Mouse (Mus musculus): ENCODE measurements around the gene Usp5. TPM values are rescaled to one million over a fixed set of nuclear protein-coding genes. Genes with fewer than 3 reads are reported as not detected.
A peak's percentile ranks its signal among the peaks of the same experiment; 100 is the strongest.
"Not testable (repeated sequence)": the region's sequence is repeated elsewhere in the genome, so short reads cannot be mapped to it uniquely, and the experiment has no call there.

The Usp5 gene
- polyA plus RNA-seq, 1 experiment from 2014 or later, result 143 TPM

- DNase-seq (ENCODE audit: low spot score, missing footprints), result no peak
- Histone ChIP-seq H3K4me2 (no peak overlapping the region), H3K4me3 (ENCODE audit: low read depth, low read length) (no peak overlapping the region), H3K4me1 (ENCODE audit: control insufficient read depth, insufficient read depth, low read length) (peaks cover 10% of the 10 kb centered on the region), H3K27me3 (ENCODE audit: control insufficient read depth, insufficient read depth, low read length) (no peaks in the 10 kb centered on the region), H3K9ac (ENCODE audit: low read length) (no peak overlapping the region), H3K9me3 (ENCODE audit: control insufficient read depth, low read length) (no peaks in the 10 kb centered on the region), H3K36me3 (ENCODE audit: control insufficient read depth, insufficient read depth, low read length) (no peaks in the 10 kb centered on the region), H3K27ac (ENCODE audit: low read depth, low read length) (no peak overlapping the region)
- no peak for ATAC-seq (ENCODE audit: low FRiP score)
- 92% methylated on average over 3 of the region's 3 CpGs for WGBS
Observed at GRCm38 (mm10) chr6:124804341-124804740, 24.9 kb downstream of the Usp5 start.

- not testable (repeated sequence) for H3K4me3 ChIP-seq (ENCODE audit: low read depth, low read length); ATAC-seq (ENCODE audit: low FRiP score); H3K9ac ChIP-seq (ENCODE audit: low read length); H3K4me2 ChIP-seq; H3K27me3 ChIP-seq (ENCODE audit: control insufficient read depth, insufficient read depth, low read length); H3K9me3 ChIP-seq (ENCODE audit: control insufficient read depth, low read length); H3K36me3 ChIP-seq (ENCODE audit: control insufficient read depth, insufficient read depth, low read length); H3K27ac ChIP-seq (ENCODE audit: low read depth, low read length); H3K4me1 ChIP-seq (ENCODE audit: control insufficient read depth, insufficient read depth, low read length)
- peak; percentile 75 for DNase-seq (ENCODE audit: low spot score, missing footprints)
- 95% methylated on average over 4 of the region's 4 CpGs for WGBS
Observed at GRCm38 (mm10) chr6:124803691-124804090, 25.6 kb downstream of the Usp5 start.

GRCm38 (mm10) chr6:124803061-124803460, 26.2 kb downstream of the Usp5 start:
- no peak overlapping the region for H3K4me2 ChIP-seq
- no peaks in the 10 kb centered on the region for H3K36me3 ChIP-seq (ENCODE audit: control insufficient read depth, insufficient read depth, low read length)
- H3K9ac ChIP-seq (ENCODE audit: low read length), result no peak overlapping the region
- H3K4me3 ChIP-seq (ENCODE audit: low read depth, low read length), result no peak overlapping the region
- H3K4me1 ChIP-seq (ENCODE audit: control insufficient read depth, insufficient read depth, low read length), result peaks cover 3% of the 10 kb centered on the region; the same call in 1 of the 2 replicates
- whole genome bisulfite sequencing, result 72% methylated on average over 3 of the region's 3 CpGs
- ATAC-seq (ENCODE audit: low FRiP score) (no peak), DNase-seq (ENCODE audit: low spot score, missing footprints) (peak; percentile 57)
- no peak overlapping the region for H3K27ac ChIP-seq (ENCODE audit: low read depth, low read length)
- H3K9me3 ChIP-seq (ENCODE audit: control insufficient read depth, low read length), result no peaks in the 10 kb centered on the region
- H3K27me3 ChIP-seq (ENCODE audit: control insufficient read depth, insufficient read depth, low read length), result no peaks in the 10 kb centered on the region

- H3K4me1 ChIP-seq (ENCODE audit: control insufficient read depth, insufficient read depth, low read length); H3K9ac ChIP-seq (ENCODE audit: low read length); H3K27me3 ChIP-seq (ENCODE audit: control insufficient read depth, insufficient read depth, low read length); H3K36me3 ChIP-seq (ENCODE audit: control insufficient read depth, insufficient read depth, low read length); H3K4me3 ChIP-seq (ENCODE audit: low read depth, low read length); H3K9me3 ChIP-seq (ENCODE audit: control insufficient read depth, low read length); H3K27ac ChIP-seq (ENCODE audit: low read depth, low read length); ATAC-seq (ENCODE audit: low FRiP score); H3K4me2 ChIP-seq: not testable (repeated sequence)
- peak; percentile 85 for DNase-seq (ENCODE audit: low spot score, missing footprints)
- 12% methylated on average over 6 of the region's 9 CpGs for WGBS
Observed at GRCm38 (mm10) chr6:124802400-124802799, 26.9 kb downstream of the Usp5 start.

- no peaks in the 10 kb centered on the region for H3K4me1 ChIP-seq (ENCODE audit: control insufficient read depth, insufficient read depth, low read length)
- ATAC-seq (ENCODE audit: low FRiP score) (no peak), DNase-seq (ENCODE audit: low spot score, missing footprints) (peak; percentile 23)
- no peak overlapping the region for H3K9ac ChIP-seq (ENCODE audit: low read length)
- H3K4me2 ChIP-seq, result no peak overlapping the region
- H3K9me3 ChIP-seq (ENCODE audit: control insufficient read depth, low read length), result no peaks in the 10 kb centered on the region
- no peak overlapping the region for H3K4me3 ChIP-seq (ENCODE audit: low read depth, low read length)
- WGBS, result 77% methylated on average over 2 of the region's 2 CpGs
- H3K27ac ChIP-seq (ENCODE audit: low read depth, low read length), result no peak overlapping the region
- H3K27me3 ChIP-seq (ENCODE audit: control insufficient read depth, insufficient read depth, low read length), result no peaks in the 10 kb centered on the region
- no peaks in the 10 kb centered on the region for H3K36me3 ChIP-seq (ENCODE audit: control insufficient read depth, insufficient read depth, low read length)
Observed at GRCm38 (mm10) chr6:124796200-124796599, 33.1 kb downstream of the Usp5 start.

GRCm38 (mm10) chr6:124795781-124796180, 33.5 kb downstream of the Usp5 start:
- WGBS, result 86% methylated on average over 4 of the region's 4 CpGs
- ATAC-seq (ENCODE audit: low FRiP score) (no peak), DNase-seq (ENCODE audit: low spot score, missing footprints) (peak; percentile 61)
- no peak overlapping the region for H3K27ac ChIP-seq (ENCODE audit: low read depth, low read length)
- no peak overlapping the region for H3K4me2 ChIP-seq
- no peaks in the 10 kb centered on the region for H3K9me3 ChIP-seq (ENCODE audit: control insufficient read depth, low read length)
- no peak overlapping the region for H3K4me3 ChIP-seq (ENCODE audit: low read depth, low read length)
- H3K36me3 ChIP-seq (ENCODE audit: control insufficient read depth, insufficient read depth, low read length), result no peaks in the 10 kb centered on the region
- H3K4me1 ChIP-seq (ENCODE audit: control insufficient read depth, insufficient read depth, low read length), result no peaks in the 10 kb centered on the region
- no peaks in the 10 kb centered on the region for H3K27me3 ChIP-seq (ENCODE audit: control insufficient read depth, insufficient read depth, low read length)
- H3K9ac ChIP-seq (ENCODE audit: low read length), result no peak overlapping the region

- Histone ChIP-seq H3K9ac (ENCODE audit: low read length) (no peak overlapping the region), H3K4me2 (no peak overlapping the region), H3K36me3 (ENCODE audit: control insufficient read depth, insufficient read depth, low read length) (no peaks in the 10 kb centered on the region), H3K4me3 (ENCODE audit: low read depth, low read length) (no peak overlapping the region), H3K27ac (ENCODE audit: low read depth, low read length) (no peak overlapping the region), H3K27me3 (ENCODE audit: control insufficient read depth, insufficient read depth, low read length) (no peaks in the 10 kb centered on the region), H3K9me3 (ENCODE audit: control insufficient read depth, low read length) (no peaks in the 10 kb centered on the region), H3K4me1 (ENCODE audit: control insufficient read depth, insufficient read depth, low read length) (no peaks in the 10 kb centered on the region)
- no peak for ATAC-seq (ENCODE audit: low FRiP score)
- WGBS, result 86% methylated on average over 3 of the region's 3 CpGs
- DNase-seq (ENCODE audit: low spot score, missing footprints), result peak; percentile 76
Observed at GRCm38 (mm10) chr6:124791911-124792310, 37.4 kb downstream of the Usp5 start.

GRCm38 (mm10) chr6:124790121-124790520, 39.2 kb downstream of the Usp5 start:
- WGBS, result 81% methylated on average over 4 of the region's 4 CpGs
- ATAC-seq (ENCODE audit: low FRiP score), result no peak
- Histone ChIP-seq H3K27me3 (ENCODE audit: control insufficient read depth, insufficient read depth, low read length) (no peaks in the 10 kb centered on the region), H3K4me2 (no peak overlapping the region), H3K4me1 (ENCODE audit: control insufficient read depth, insufficient read depth, low read length) (no peaks in the 10 kb centered on the region), H3K9me3 (ENCODE audit: control insufficient read depth, low read length) (no peaks in the 10 kb centered on the region), H3K9ac (ENCODE audit: low read length) (no peak overlapping the region), H3K4me3 (ENCODE audit: low read depth, low read length) (no peak overlapping the region), H3K27ac (ENCODE audit: low read depth, low read length) (no peak overlapping the region), H3K36me3 (ENCODE audit: control insufficient read depth, insufficient read depth, low read length) (no peaks in the 10 kb centered on the region)
- peak; percentile 47 for DNase-seq (ENCODE audit: low spot score, missing footprints)

- no peak overlapping the region for H3K27ac ChIP-seq (ENCODE audit: low read depth, low read length)
- 84% methylated on average over 4 of the region's 4 CpGs for WGBS
- no peaks in the 10 kb centered on the region for H3K9me3 ChIP-seq (ENCODE audit: control insufficient read depth, low read length)
- no peak for ATAC-seq (ENCODE audit: low FRiP score)
- H3K4me2 ChIP-seq, result no peak overlapping the region
- DNase-seq (ENCODE audit: low spot score, missing footprints), result no peak
- no peaks in the 10 kb centered on the region for H3K36me3 ChIP-seq (ENCODE audit: control insufficient read depth, insufficient read depth, low read length)
- no peaks in the 10 kb centered on the region for H3K27me3 ChIP-seq (ENCODE audit: control insufficient read depth, insufficient read depth, low read length)
- H3K9ac ChIP-seq (ENCODE audit: low read length), result no peak overlapping the region
- no peaks in the 10 kb centered on the region for H3K4me1 ChIP-seq (ENCODE audit: control insufficient read depth, insufficient read depth, low read length)
- H3K4me3 ChIP-seq (ENCODE audit: low read depth, low read length), result no peak overlapping the region
Observed at GRCm38 (mm10) chr6:124789519-124789918, 39.8 kb downstream of the Usp5 start.

- Histone ChIP-seq H3K9me3 (ENCODE audit: control insufficient read depth, low read length) (no peaks in the 10 kb centered on the region), H3K27me3 (ENCODE audit: control insufficient read depth, insufficient read depth, low read length) (no peaks in the 10 kb centered on the region), H3K9ac (ENCODE audit: low read length) (no peak overlapping the region), H3K4me3 (ENCODE audit: low read depth, low read length) (no peak overlapping the region), H3K27ac (ENCODE audit: low read depth, low read length) (no peak overlapping the region), H3K36me3 (ENCODE audit: control insufficient read depth, insufficient read depth, low read length) (no peaks in the 10 kb centered on the region), H3K4me2 (no peak overlapping the region), H3K4me1 (ENCODE audit: control insufficient read depth, insufficient read depth, low read length) (no peaks in the 10 kb centered on the region)
- WGBS, result 84% methylated on average over 10 of the region's 10 CpGs
- no peak for ATAC-seq (ENCODE audit: low FRiP score)
- DNase-seq (ENCODE audit: low spot score, missing footprints), result no peak
Observed at GRCm38 (mm10) chr6:124787722-124788121, 41.6 kb downstream of the Usp5 start.

Data from midbrain, embryonic 11.5 days (tissue).